Mouse (Mus musculus) limb, embryonic 13.5 days (tissue): ENCODE data around the gene Hist1h3e. TPM values are rescaled to one million over a fixed set of nuclear protein-coding genes. Genes with fewer than 3 reads are reported as not detected.
A peak's percentile ranks its signal among the peaks of the same experiment; 100 is the strongest.
"Not testable (repeated sequence)": the region's sequence is repeated elsewhere in the genome, so short reads cannot be mapped to it uniquely, and the experiment has no call there.

Experiments used
- ATAC-seq: fragments of 200-750 bp; cut with Nextera tagmentation; 2 replicates; pipeline ENCODE4 v1.8.0; 2017; ENCODE audit warnings: low read depth, moderate number of reproducible peaks, moderate TSS enrichment; ENCODE audit not compliant: low FRiP score
- H3K27ac ChIP-seq: fragments of 300-500 bp; sonication (generic); 2 replicates; pipeline ENCODE4 v1.5.1; 2015; ENCODE audit warnings: inconsistent platforms, mild to moderate bottlenecking, moderate library complexity
- H3K27me3 ChIP-seq: fragments of 300-500 bp; sonication (generic); 2 replicates; pipeline ENCODE4 v1.6.1; 2015; ENCODE audit warnings: mild to moderate bottlenecking, inconsistent platforms
- H3K36me3 ChIP-seq: fragments of 300-500 bp; sonication (generic); 2 replicates; pipeline ENCODE4 v1.6.1; 2015; ENCODE audit warnings: inconsistent platforms, mild to moderate bottlenecking, moderate library complexity
- H3K4me1 ChIP-seq: fragments of 300-500 bp; sonication (generic); 2 replicates; pipeline ENCODE4 v1.6.1; 2015; ENCODE audit warnings: inconsistent platforms
- H3K4me2 ChIP-seq: fragments of 300-500 bp; sonication (generic); replicated peaks from 2 replicates; pipeline ENCODE4 v1.6.1; 2015; ENCODE audit warnings: inconsistent platforms, mild to moderate bottlenecking, moderate library complexity
- H3K4me3 ChIP-seq: fragments of 300-500 bp; sonication (generic); 2 replicates; pipeline ENCODE4 v1.5.1; 2015; ENCODE audit warnings: moderate library complexity, mild to moderate bottlenecking, inconsistent platforms
- H3K9ac ChIP-seq: fragments of 300-500 bp; sonication (generic); 2 replicates; pipeline ENCODE4 v1.6.1; 2015; ENCODE audit warnings: mild to moderate bottlenecking, inconsistent platforms
- H3K9me3 ChIP-seq: fragments of 300-500 bp; sonication (generic); 2 replicates; pipeline ENCODE4 v1.6.1; 2016; ENCODE audit warnings: inconsistent platforms
- WGBS: fragments of 180-500 bp; shearing (Covaris S2); methylation state at CpG from one replicate; pipeline ENCODE4 v1.1.7; 2015; 5-methylcytosine and 5-hydroxymethylcytosine counted together
- polyA plus RNA-seq: library from polyadenylated mRNA; unstranded; fragments of >200 nt; fragmentation: Nextera tagmentation; extraction: Ambion mirVana; gene quantifications from 2 replicates; pipeline ENCODE4 v1.2.1, GENCODE M21; 2015

Hist1h3e gene
- 8.2 and 8.9 TPM in 2 replicates for polyA plus RNA-seq

GRCm38 (mm10) chr13:23561883-23562659, at the start of gene Hist1h3e:
TSS of gene Hist1h3e (minus strand) at chr13:23562369.
- under 1% methylated on average over 65 of the region's 67 CpGs for whole genome bisulfite sequencing
- not testable (repeated sequence) for H3K36me3 ChIP-seq, H3K27me3 ChIP-seq, H3K9me3 ChIP-seq, H3K4me1 ChIP-seq
- Histone ChIP-seq H3K27ac (peak within 1 kb of the TSS; percentile 96), H3K9ac (peak within 1 kb of the TSS; percentile 74), H3K4me3 (peak within 1 kb of the TSS; percentile 48), H3K4me2 (peak within 1 kb of the TSS; percentile 69)
- peak; percentile 95 for ATAC-seq

GRCm38 (mm10) chr13:23611638-23612037, 49.5 kb upstream of the Hist1h3e start:
- no peak overlapping the region for H3K4me3 ChIP-seq
- no peaks in the 10 kb centered on the region for H3K9me3 ChIP-seq
- ATAC-seq = no peak
- no peak overlapping the region for H3K4me2 ChIP-seq
- H3K27me3 ChIP-seq = no peaks in the 10 kb centered on the region
- no peaks in the 10 kb centered on the region for H3K36me3 ChIP-seq
- 88% methylated on average over 3 of the region's 3 CpGs for WGBS
- H3K27ac ChIP-seq = no peak overlapping the region
- H3K9ac ChIP-seq = no peak overlapping the region
- H3K4me1 ChIP-seq = no peaks in the 10 kb centered on the region

DNA sequence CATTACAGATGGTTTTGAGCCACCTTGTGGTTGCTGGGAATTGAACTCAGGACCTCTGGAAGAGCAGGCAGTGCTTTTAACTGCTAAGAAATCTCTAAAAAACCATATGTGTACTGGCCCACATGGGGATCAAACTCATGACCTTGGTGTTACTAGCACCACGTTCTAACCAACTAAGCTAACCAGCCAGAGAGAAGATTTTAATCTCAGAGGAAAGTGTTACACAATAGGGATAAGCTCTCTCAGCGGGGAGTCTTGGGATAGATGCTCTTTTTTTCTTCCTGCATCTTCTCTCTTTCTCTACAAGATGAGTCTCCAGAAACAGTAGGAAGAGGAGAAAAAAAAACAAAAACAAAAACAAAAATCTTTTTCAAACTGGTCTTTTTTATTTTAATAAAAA, 48.2 kb upstream of the Hist1h3e start:
- no peak for ATAC-seq
- no peak overlapping the region for H3K27ac ChIP-seq
- H3K36me3 ChIP-seq = no peaks in the 10 kb centered on the region
- H3K4me3 ChIP-seq = no peak overlapping the region
- H3K9me3 ChIP-seq = no peaks in the 10 kb centered on the region
- H3K4me2 ChIP-seq = no peak overlapping the region
- 78% methylated on average over 2 of the region's 2 CpGs for WGBS
- no peak overlapping the region for H3K9ac ChIP-seq
- no peaks in the 10 kb centered on the region for H3K4me1 ChIP-seq
- H3K27me3 ChIP-seq = no peaks in the 10 kb centered on the region

DNA sequence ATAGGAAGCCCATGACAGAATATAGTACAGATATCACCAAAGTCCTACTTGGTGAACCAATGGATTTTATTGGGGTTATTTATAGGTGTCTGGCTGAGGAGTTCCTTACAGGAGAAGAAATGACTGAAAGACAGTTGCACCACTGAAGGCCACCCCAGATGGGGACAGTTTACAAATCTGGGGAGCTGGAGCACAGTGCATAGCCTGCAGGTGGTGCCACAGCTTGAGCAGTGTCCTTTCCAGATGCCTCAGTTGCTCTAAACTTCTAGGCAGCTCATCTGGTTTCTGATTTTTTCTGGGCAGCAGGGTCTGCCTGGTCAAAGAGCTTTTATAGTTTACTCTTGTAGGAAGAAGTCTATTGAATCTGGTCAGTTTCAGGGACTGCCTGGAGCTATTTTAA, 47.7 kb upstream of the Hist1h3e start:
- Histone ChIP-seq H3K4me2 (no peak overlapping the region), H3K27me3 (no peaks in the 10 kb centered on the region), H3K36me3 (no peaks in the 10 kb centered on the region), H3K9ac (no peak overlapping the region), H3K4me1 (no peaks in the 10 kb centered on the region), H3K27ac (no peak overlapping the region), H3K4me3 (no peak overlapping the region), H3K9me3 (no peaks in the 10 kb centered on the region)
- no peak for ATAC-seq

- 88% methylated on average over 4 of the region's 4 CpGs for WGBS
- H3K4me3 ChIP-seq = no peak overlapping the region
- no peak for ATAC-seq
Observed at GRCm38 (mm10) chr13:23609209-23609608, 47.0 kb upstream of the Hist1h3e start.

DNA sequence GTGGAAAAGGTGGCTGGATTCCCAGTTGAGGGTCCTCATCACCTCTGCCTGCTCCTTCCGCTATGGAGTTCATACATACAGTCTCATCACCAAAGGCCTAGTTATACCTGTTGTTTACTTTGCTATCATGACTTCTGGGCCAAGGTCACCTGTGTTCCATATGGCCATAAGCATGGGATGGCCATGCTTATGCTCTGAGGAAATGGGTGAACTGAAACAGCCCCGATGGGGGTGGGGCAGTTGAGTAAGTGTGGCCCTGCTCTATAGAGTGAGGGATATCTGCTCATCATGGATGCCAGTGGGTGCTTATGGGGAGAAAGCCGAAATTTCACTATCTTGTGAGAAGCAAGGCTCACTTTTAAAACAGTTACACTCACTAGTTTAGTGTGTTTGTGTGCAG, 42.9 kb upstream of the Hist1h3e start:
- WGBS = 81% methylated on average over 3 of the region's 3 CpGs
- Histone ChIP-seq H3K27me3 (no peaks in the 10 kb centered on the region), H3K4me3 (no peak overlapping the region), H3K9ac (no peak overlapping the region), H3K4me2 (no peak overlapping the region), H3K27ac (no peak overlapping the region), H3K36me3 (no peaks in the 10 kb centered on the region), H3K9me3 (no peaks in the 10 kb centered on the region), H3K4me1 (no peaks in the 10 kb centered on the region)
- ATAC-seq = no peak

More at GRCm38 (mm10) chr13:23609209-23609608, 47.0 kb upstream of the Hist1h3e start:
- Histone ChIP-seq H3K4me1 (no peaks in the 10 kb centered on the region), H3K9ac (no peak overlapping the region), H3K36me3 (no peaks in the 10 kb centered on the region), H3K4me2 (no peak overlapping the region), H3K27ac (no peak overlapping the region), H3K27me3 (no peaks in the 10 kb centered on the region), H3K9me3 (no peaks in the 10 kb centered on the region)

DNA sequence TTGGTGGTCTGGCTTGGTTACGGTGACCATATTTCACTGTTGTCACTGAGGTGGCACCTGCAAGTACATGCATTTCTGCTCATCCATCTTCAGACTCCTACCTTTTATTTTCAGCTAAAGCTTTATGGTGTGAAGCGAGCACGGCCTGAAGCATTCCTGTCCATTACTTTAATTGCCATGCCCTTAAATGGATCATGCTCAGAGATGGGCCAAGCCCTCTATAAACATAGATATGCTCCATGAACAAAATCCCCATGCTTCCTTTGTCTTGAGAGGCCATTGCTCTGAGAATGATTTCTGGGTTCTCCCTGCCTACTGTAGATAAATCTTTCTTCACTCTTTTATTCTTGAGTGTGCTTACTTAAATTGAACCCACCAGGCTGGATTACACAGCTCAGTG, 42.3 kb upstream of the Hist1h3e start:
- Histone ChIP-seq H3K4me3 (no peak overlapping the region), H3K27ac (no peak overlapping the region), H3K9me3 (no peaks in the 10 kb centered on the region), H3K9ac (no peak overlapping the region), H3K36me3 (no peaks in the 10 kb centered on the region), H3K27me3 (no peaks in the 10 kb centered on the region), H3K4me1 (no peaks in the 10 kb centered on the region), H3K4me2 (no peak overlapping the region)
- no peak for ATAC-seq
- 74% methylated on average over 3 of the region's 3 CpGs for WGBS

DNA sequence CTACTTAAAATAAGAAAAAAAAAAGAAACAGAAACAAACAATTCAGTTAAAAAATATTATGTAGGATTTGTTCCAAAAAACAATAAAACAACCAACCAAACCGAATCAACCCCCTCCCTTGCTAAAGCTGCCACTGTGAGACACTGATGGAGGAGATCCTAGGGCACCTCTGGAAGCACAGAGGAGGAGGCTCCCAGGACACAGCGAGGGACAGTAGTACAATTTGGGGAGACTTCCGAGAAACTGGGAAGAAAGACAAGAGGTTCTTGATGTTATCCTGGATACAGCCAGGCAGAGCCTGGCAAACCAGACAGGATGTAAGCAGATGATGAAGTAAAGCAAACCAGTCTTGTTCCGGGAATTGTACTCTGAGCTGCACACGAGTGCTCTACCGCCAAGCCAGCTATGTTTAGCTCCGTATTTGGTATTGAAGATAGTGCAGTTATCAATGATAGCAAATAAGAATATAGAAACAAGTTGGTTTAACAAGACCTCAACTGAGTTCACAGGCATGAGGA, 41.1 kb upstream of the Hist1h3e start:
- 80% methylated on average over 7 of the region's 7 CpGs for WGBS
- Histone ChIP-seq H3K4me1 (no peaks in the 10 kb centered on the region), H3K27me3 (no peaks in the 10 kb centered on the region), H3K36me3 (no peaks in the 10 kb centered on the region), H3K4me3 (no peak overlapping the region), H3K27ac (no peak overlapping the region), H3K4me2 (no peak overlapping the region), H3K9ac (no peak overlapping the region), H3K9me3 (no peaks in the 10 kb centered on the region)
- no peak for ATAC-seq

DNA sequence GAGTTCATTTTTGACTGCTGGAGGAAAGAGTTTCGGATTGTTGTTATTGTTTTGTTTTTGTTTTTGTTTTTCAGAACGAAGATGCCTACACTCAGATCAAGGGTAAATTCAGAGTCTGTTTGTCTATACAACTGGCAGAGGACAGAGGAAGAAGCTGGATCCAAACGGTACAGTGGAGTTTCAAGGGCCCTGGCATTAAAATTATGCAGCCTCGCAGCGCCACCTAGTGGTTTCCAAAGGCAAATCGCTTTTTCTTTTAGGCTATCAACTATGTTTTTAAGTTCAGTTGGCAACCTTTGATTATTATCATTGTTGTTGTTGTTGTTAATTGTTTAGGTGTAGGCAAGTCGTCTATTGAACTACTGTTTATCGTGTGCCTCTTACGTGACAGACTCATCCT, 35.8 kb upstream of the Hist1h3e start:
- Histone ChIP-seq H3K27me3 (no peaks in the 10 kb centered on the region), H3K27ac (no peak overlapping the region), H3K4me1 (peaks cover 4% of the 10 kb centered on the region), H3K4me3 (no peak overlapping the region), H3K4me2 (no peak overlapping the region), H3K9ac (no peak overlapping the region), H3K9me3 (no peaks in the 10 kb centered on the region), H3K36me3 (no peaks in the 10 kb centered on the region)
- no peak for ATAC-seq
- 7% methylated on average over 9 of the region's 9 CpGs for WGBS

DNA sequence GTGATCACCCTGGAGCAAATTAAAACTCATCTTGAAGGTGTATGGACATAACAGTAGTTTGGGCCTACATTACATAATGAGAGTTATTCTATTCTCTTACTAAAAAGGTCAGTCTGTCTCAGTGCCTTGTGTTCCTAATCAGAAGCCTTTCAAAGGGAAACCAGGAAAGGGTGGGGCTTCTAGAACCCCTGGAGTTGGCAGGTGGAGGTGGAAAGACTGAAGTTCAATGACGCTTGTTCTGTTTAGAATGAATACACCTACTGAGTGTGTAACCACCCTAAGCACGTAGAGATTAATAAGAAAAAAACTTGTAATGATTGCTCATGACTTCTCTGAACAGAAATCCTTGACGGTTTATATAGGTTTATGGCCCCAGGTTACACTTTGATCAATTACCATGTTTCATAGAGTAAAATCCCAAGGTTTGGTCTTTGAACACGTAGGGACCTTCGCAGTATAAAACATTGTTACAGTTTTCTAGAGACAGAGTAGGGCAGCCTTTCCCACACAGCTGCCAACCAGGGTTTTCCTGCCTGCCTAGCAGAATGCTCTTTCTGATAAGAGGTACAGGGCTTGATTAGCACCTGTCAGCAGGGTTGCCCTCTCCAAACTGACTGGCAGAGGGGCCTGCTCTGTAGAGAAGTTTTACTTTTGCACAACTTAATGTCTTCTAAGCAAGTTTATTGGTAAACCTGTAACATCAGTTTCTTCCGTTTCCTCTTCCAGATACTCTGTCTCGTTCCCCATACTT, 33.6 kb upstream of the Hist1h3e start:
- no peak overlapping the region for H3K4me3 ChIP-seq
- 70% methylated on average over 7 of the region's 7 CpGs for WGBS
- H3K9me3 ChIP-seq = no peaks in the 10 kb centered on the region
- no peak overlapping the region for H3K4me2 ChIP-seq
- H3K4me1 ChIP-seq = peaks cover 8% of the 10 kb centered on the region
- no peak overlapping the region for H3K9ac ChIP-seq
- no peak overlapping the region for H3K27ac ChIP-seq
- H3K36me3 ChIP-seq = no peaks in the 10 kb centered on the region
- no peaks in the 10 kb centered on the region for H3K27me3 ChIP-seq
- ATAC-seq = no peak

GRCm38 (mm10) chr13:23595185-23595584, 33.0 kb upstream of the Hist1h3e start:
- ATAC-seq = no peak
- no peaks in the 10 kb centered on the region for H3K9me3 ChIP-seq
- H3K36me3 ChIP-seq = no peaks in the 10 kb centered on the region
- 86% methylated on average over 2 of the region's 2 CpGs for WGBS
- no peak overlapping the region for H3K9ac ChIP-seq
- H3K4me1 ChIP-seq = peaks cover 8% of the 10 kb centered on the region
- no peak overlapping the region for H3K27ac ChIP-seq
- no peaks in the 10 kb centered on the region for H3K27me3 ChIP-seq
- H3K4me2 ChIP-seq = no peak overlapping the region
- H3K4me3 ChIP-seq = no peak overlapping the region

DNA sequence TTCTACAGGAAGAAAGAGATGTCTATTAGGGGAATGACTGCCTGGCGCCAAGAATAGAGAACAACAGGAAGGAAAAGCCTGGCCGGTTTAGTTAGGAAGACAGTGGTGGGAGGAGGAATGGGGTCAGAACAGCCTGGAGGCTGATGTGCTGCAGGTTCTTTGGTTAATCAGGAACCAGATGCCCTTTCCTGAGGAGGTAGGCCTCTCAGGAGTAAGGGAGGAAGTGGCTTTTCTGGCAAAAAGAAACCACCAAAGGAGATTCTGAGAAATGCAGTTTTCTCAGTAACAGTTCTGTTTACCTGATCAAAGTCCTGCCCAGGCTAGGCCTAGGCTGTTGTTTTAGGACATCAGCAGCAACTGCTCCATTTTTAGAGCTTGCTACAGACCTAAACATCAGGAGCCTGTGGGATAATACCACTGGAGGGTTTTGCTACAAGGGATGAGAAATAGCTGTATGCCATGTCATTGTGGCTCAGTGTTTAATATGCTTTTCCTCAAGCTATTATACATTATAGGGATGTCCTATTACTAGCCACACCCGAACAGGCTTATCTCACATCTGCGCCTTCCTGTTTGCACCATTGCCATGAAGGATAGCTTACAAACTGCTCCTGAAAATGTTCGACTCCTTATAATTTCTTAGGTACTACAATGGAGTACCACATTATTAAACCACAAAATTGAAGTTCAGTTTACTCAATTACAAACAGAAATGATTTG, 31.0 kb upstream of the Hist1h3e start:
- H3K27me3 ChIP-seq = no peaks in the 10 kb centered on the region
- no peaks in the 10 kb centered on the region for H3K36me3 ChIP-seq
- peaks cover 8% of the 10 kb centered on the region for H3K4me1 ChIP-seq
- H3K9ac ChIP-seq = no peak overlapping the region
- peak overlapping the region; percentile 73 for H3K27ac ChIP-seq
- H3K4me2 ChIP-seq = no peak overlapping the region
- no peak for ATAC-seq
- 69% methylated on average over 5 of the region's 5 CpGs for WGBS
- no peaks in the 10 kb centered on the region for H3K9me3 ChIP-seq
- H3K4me3 ChIP-seq = no peak overlapping the region
